Mouse (Mus musculus): Measurements from ENCODE around the gene Higd2a. TPM values are rescaled to one million over a fixed set of nuclear protein-coding genes. Genes with fewer than 3 reads are reported as not detected.

Gene Higd2a
- 143 TPM for polyA plus RNA-seq (2014; fragmentation: Illumina TruSeq; extraction: RNeasy Lipid Tissue Mini Kit (QIAGEN cat#74804); ENCODE audit: insufficient read depth, low read depth, low replicate concordance)

DNA sequence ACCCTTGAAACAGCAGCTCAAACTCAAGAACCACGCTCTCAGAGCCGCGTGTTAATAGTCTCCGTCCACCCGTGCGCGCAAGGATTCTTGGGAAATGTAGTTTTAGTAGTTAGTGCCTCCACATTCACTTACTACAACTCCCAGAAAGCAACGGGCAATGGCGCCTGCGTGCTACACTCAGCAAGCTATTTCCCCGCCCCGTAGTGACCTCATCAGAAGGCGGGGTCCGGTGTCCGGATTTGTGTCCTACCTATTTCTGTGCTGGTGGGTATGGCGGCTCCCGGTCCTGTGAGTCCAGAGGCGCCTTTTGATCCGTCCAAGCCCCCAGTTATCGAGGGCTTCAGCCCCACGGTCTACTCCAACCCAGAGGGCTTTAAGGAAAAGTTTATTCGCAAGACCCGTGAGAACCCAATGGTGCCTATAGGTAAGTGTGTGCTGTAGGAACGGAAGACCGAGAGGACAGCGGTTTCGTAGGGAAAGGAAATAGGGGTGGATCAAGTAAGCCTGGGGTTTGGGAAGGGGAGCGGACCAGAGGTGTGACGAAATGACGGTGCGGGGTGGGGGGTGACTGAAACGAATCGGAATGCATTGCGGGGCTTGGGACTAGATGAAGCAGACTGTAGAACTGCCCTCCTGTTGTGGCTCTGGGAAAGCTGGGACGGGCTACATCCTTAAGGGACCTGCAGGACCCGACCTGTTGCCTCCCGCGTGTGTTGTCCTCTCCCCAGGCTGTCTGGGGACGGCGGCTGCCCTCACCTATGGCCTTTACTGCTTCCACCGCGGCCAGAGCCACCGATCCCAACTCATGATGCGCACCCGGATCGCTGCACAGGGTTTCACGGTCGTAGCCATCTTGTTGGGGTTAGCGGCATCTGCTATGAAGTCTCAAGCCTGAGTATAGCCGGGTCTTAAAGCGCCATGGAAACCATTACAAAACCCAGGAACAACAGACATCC, at the start of gene Higd2a, which contains the start of gene Nop16:
Higd2a (plus strand) TSS at position 212 of the 956 bp plus-strand sequence.
Nop16 (minus strand) TSS at position 95 of the 956 bp plus-strand sequence.

DNA sequence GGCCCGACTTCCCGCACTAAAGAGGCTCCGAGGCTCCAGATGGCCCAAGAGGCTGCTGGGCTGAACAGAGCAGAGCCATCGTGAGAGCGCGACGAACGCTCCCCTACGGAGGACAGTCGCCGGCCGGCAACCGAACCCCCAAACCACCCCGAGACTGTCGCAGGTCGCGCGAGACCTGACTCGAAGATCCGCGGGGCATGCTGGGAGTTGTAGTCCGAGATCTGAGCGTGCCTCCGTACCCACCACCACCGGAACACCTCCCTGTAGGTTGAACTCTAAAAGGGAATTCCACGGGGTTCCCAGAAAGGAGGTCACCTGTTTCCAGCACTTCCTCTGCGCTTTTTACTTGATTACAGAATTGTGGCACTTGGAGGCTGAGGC, 24.8 kb upstream of the Higd2a start, which contains the start of gene 4833439L19Rik:
4833439L19Rik (minus strand) TSS at position 235 of the 381 bp plus-strand sequence.

GRCm38 (mm10) chr13:54574854-54575481, 15.0 kb upstream of the Higd2a start, which contains the start of gene Arl10:
Arl10 (plus strand) TSS chr13:54575015.

DNA sequence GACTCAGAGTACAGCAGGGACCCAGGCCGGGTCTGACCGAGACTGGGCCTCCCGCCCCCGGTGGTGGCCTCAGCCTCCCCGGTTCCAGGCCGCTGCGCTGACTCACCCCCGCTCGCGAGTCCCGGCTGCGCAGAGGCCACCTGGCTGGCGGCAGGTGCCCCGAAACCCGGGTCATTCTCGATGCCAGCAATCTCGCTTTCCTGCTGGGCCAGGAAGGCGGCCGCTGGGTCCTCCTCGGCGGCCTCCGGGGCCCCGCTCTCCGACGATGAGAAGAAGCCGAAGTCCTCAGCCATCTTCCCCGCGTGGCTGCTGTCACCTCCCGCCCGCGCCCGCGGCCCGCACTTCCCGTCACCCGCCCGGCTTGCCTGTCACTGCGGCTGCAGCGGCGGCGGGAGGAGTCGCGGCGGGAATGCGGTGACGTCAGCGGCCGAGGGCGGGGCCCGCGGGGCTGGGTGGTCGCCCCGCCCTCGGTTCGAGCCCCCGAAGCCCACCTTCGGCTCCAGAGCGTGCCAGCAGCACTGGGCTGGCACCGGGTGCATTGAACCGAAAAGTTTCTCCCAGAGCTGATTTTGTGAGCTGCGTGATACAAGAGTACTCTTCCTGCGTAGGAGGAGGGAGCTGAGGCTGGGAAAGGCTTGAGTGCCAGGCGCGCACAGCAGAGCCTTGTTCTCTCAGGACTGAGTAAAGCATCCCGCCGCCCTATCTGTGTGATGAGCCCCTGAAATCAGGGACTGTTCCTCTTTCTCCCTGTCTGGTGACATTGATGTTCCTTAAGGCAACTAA, 21.2 kb downstream of the Higd2a start, which contains the start of gene Cltb:
Cltb (minus strand) TSS at position 373 of the 783 bp plus-strand sequence.

DNA sequence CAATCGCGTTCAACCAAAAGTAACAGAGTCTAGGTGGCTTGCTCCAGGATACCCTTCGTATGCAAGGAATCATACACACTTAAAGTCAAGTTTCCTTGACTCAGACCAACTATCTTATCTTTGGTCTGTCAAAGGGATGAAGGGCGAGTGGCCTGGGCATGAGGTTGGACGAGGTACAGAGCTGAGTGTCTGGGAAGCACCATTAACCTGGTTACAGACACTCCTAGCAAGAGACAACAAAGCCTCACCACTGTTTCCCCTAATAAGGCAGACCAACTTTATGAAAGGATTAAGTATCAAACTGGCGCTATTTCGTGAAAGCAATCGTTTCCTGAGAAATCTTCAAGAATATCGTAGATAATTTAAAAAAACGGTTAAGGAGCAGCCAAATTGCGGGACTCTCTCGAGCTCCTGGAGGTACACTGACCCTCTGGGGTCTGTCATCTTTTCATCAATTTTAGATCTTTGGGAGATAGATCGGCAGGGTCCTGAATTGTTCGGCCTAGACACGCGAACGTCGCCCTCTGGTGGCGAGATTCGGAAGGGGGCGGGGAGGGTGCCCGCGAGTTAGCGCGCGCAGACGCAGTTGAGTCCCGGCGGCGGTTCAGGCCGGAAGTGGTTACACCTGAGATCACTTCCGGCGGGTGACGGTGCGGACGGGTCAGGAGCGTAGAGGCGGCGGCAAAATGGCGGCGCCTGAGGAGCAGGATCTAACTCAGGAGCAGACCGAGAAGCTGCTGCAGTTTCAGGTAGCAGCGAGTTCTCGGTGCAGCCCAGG, 31.3 kb downstream of the Higd2a start, which contains the start of gene Faf2:
Faf2 (plus strand) TSS at position 630 of the 778 bp plus-strand sequence.

Other genes starting within 250 kb of the Higd2a start
- 3.7 TPM for gene Cplx2, start 218.9 kb upstream of the Higd2a start, polyA plus RNA-seq (2014; fragmentation: Illumina TruSeq; extraction: RNeasy Lipid Tissue Mini Kit (QIAGEN cat#74804); ENCODE audit: insufficient read depth, low read depth, low replicate concordance)
- 17.2 TPM for gene Thoc3, start 121.4 kb upstream of the Higd2a start, polyA plus RNA-seq (2014; fragmentation: Illumina TruSeq; extraction: RNeasy Lipid Tissue Mini Kit (QIAGEN cat#74804); ENCODE audit: insufficient read depth, low read depth, low replicate concordance)
- gene Simc1, start 86.4 kb upstream of the Higd2a start, polyA plus RNA-seq (2014; fragmentation: Illumina TruSeq; extraction: RNeasy Lipid Tissue Mini Kit (QIAGEN cat#74804); ENCODE audit: insufficient read depth, low read depth, low replicate concordance), result 1.8 TPM
- gene 4833439L19Rik, start 24.8 kb upstream of the Higd2a start, polyA plus RNA-seq (2014; fragmentation: Illumina TruSeq; extraction: RNeasy Lipid Tissue Mini Kit (QIAGEN cat#74804); ENCODE audit: insufficient read depth, low read depth, low replicate concordance), result 58.1 TPM
- 6.6 TPM for gene Arl10, start 15.2 kb upstream of the Higd2a start, polyA plus RNA-seq (2014; fragmentation: Illumina TruSeq; extraction: RNeasy Lipid Tissue Mini Kit (QIAGEN cat#74804); ENCODE audit: insufficient read depth, low read depth, low replicate concordance)
- 19.5 TPM for gene Nop16, start 117 bp upstream of the Higd2a start, polyA plus RNA-seq (2014; fragmentation: Illumina TruSeq; extraction: RNeasy Lipid Tissue Mini Kit (QIAGEN cat#74804); ENCODE audit: insufficient read depth, low read depth, low replicate concordance)
- 110 TPM for gene Cltb, start 21.1 kb downstream of the Higd2a start, polyA plus RNA-seq (2014; fragmentation: Illumina TruSeq; extraction: RNeasy Lipid Tissue Mini Kit (QIAGEN cat#74804); ENCODE audit: insufficient read depth, low read depth, low replicate concordance)
- gene Faf2, start 31.6 kb downstream of the Higd2a start, polyA plus RNA-seq (2014; fragmentation: Illumina TruSeq; extraction: RNeasy Lipid Tissue Mini Kit (QIAGEN cat#74804); ENCODE audit: insufficient read depth, low read depth, low replicate concordance), result 15.4 TPM
- 30.2 TPM for gene Rnf44, start 103.7 kb downstream of the Higd2a start, polyA plus RNA-seq (2014; fragmentation: Illumina TruSeq; extraction: RNeasy Lipid Tissue Mini Kit (QIAGEN cat#74804); ENCODE audit: insufficient read depth, low read depth, low replicate concordance)
- gene Cdhr2, start 111.3 kb downstream of the Higd2a start, polyA plus RNA-seq (2014; fragmentation: Illumina TruSeq; extraction: RNeasy Lipid Tissue Mini Kit (QIAGEN cat#74804); ENCODE audit: insufficient read depth, low read depth, low replicate concordance), result not detected
- 0.06 TPM for gene Gprin1, start 159.7 kb downstream of the Higd2a start, polyA plus RNA-seq (2014; fragmentation: Illumina TruSeq; extraction: RNeasy Lipid Tissue Mini Kit (QIAGEN cat#74804); ENCODE audit: insufficient read depth, low read depth, low replicate concordance)
- gene Sncb, start 176.4 kb downstream of the Higd2a start, polyA plus RNA-seq (2014; fragmentation: Illumina TruSeq; extraction: RNeasy Lipid Tissue Mini Kit (QIAGEN cat#74804); ENCODE audit: insufficient read depth, low read depth, low replicate concordance), result not detected
- not detected for gene Eif4e1b, start 193.8 kb downstream of the Higd2a start, polyA plus RNA-seq (2014; fragmentation: Illumina TruSeq; extraction: RNeasy Lipid Tissue Mini Kit (QIAGEN cat#74804); ENCODE audit: insufficient read depth, low read depth, low replicate concordance)
- gene Tspan17, start 199.2 kb downstream of the Higd2a start, polyA plus RNA-seq (2014; fragmentation: Illumina TruSeq; extraction: RNeasy Lipid Tissue Mini Kit (QIAGEN cat#74804); ENCODE audit: insufficient read depth, low read depth, low replicate concordance), result 33.8 TPM

All from lung, adult 10 weeks (tissue).